Mouse (Mus musculus): ENCODE measurements around the gene Pram1. TPM values are rescaled to one million over a fixed set of nuclear protein-coding genes. Genes with fewer than 3 reads are reported as not detected.
A peak's percentile ranks its signal among the peaks of the same experiment; 100 is the strongest.
"Not testable (repeated sequence)": the region's sequence is repeated elsewhere in the genome, so short reads cannot be mapped to it uniquely, and the experiment has no call there.

The Pram1 gene
- total and polyA plus RNA-seq, 2 experiments from 2014 or later, result 0.08 TPM; not detected in 1

- Histone ChIP-seq H3K4me3 (ENCODE audit: low read depth, low read length) (no peak overlapping the region), H3K36me3 (replicated peaks; ENCODE audit: control insufficient read depth, insufficient read depth, low read length) (no peaks in the 10 kb centered on the region), H3K27ac (ENCODE audit: low read depth) (no peak overlapping the region), H3K9ac (replicated peaks; ENCODE audit: low read depth, low read length) (no peak overlapping the region), H3K4me1 (ENCODE audit: control insufficient read depth, insufficient read depth) (no peaks in the 10 kb centered on the region), H3K4me2 (ENCODE audit: low read depth, low read length) (no peak overlapping the region), H3K9me3 (replicated peaks; ENCODE audit: control insufficient read depth, low read length) (no peaks in the 10 kb centered on the region; the same call in 1 of the 2 replicates), H3K27me3 (ENCODE audit: control insufficient read depth, insufficient read depth, low read length) (no peaks in the 10 kb centered on the region)
- 76% methylated on average over 12 of the region's 12 CpGs for WGBS
- ATAC-seq (ENCODE audit: insufficient read depth, low read depth), result no peak
- DNase-seq (ENCODE audit: low spot score), result no peak
- TF ChIP-seq EP300 (IDR thresholded peaks at IDR 0.05; ENCODE audit: low read depth), result no peak
- TF ChIP-seq CTCF (IDR thresholded peaks at IDR 0.05; ENCODE audit: low read depth), result no peak
These were observed 35.9 kb upstream of the Pram1 start for GRCm38 (mm10) chr17:33601947-33602346.

GRCm38 (mm10) chr17:33607273-33607672 is 30.6 kb upstream of the Pram1 start:
- H3K4me2 ChIP-seq (ENCODE audit: low read depth, low read length), result no peak overlapping the region
- no peaks in the 10 kb centered on the region for H3K4me1 ChIP-seq (ENCODE audit: control insufficient read depth, insufficient read depth)
- ATAC-seq (ENCODE audit: insufficient read depth, low read depth) (no peak), DNase-seq (ENCODE audit: low spot score) (no peak)
- no peaks in the 10 kb centered on the region for H3K9me3 ChIP-seq (replicated peaks; ENCODE audit: control insufficient read depth, low read length)
- 42% methylated on average over 2 of the region's 2 CpGs for WGBS
- no peak overlapping the region for H3K4me3 ChIP-seq (ENCODE audit: low read depth, low read length)
- no peak overlapping the region for H3K27ac ChIP-seq (ENCODE audit: low read depth)
- no peaks in the 10 kb centered on the region for H3K36me3 ChIP-seq (replicated peaks; ENCODE audit: control insufficient read depth, insufficient read depth, low read length)
- TF ChIP-seq CTCF (IDR thresholded peaks at IDR 0.05; ENCODE audit: low read depth) (no peak), EP300 (IDR thresholded peaks at IDR 0.05; ENCODE audit: low read depth) (no peak)
- H3K27me3 ChIP-seq (ENCODE audit: control insufficient read depth, insufficient read depth, low read length), result no peaks in the 10 kb centered on the region
- H3K9ac ChIP-seq (replicated peaks; ENCODE audit: low read depth, low read length), result no peak overlapping the region

DNA sequence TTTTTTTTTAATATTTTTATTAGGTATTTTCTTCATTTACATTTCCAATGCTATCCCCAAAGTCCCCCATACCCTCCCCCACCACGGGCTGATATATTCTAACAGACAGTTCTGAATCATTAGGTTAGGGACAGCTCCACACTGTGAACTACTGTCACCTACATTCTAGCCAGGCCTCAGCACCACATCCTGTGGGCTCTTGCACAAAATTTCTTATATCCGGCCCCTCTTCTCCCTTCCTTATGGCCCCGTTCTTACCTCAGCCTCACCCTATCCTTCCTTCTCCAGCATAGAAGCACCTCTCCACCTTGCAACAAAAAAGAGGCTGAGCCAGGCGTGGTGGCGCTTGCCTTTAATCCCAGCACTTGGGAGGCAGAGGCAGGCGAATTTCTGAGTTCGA is 27.3 kb upstream of the Pram1 start:
- no peak overlapping the region for H3K9ac ChIP-seq (replicated peaks; ENCODE audit: low read depth, low read length)
- H3K36me3 ChIP-seq (replicated peaks; ENCODE audit: control insufficient read depth, insufficient read depth, low read length), result no peaks in the 10 kb centered on the region
- no peak overlapping the region for H3K4me3 ChIP-seq (ENCODE audit: low read depth, low read length)
- H3K4me2 ChIP-seq (ENCODE audit: low read depth, low read length), result no peak overlapping the region
- no peaks in the 10 kb centered on the region for H3K4me1 ChIP-seq (ENCODE audit: control insufficient read depth, insufficient read depth)
- TF ChIP-seq EP300 (IDR thresholded peaks at IDR 0.05; ENCODE audit: low read depth) (no peak), CTCF (IDR thresholded peaks at IDR 0.05; ENCODE audit: low read depth) (no peak)
- no peaks in the 10 kb centered on the region for H3K9me3 ChIP-seq (replicated peaks; ENCODE audit: control insufficient read depth, low read length)
- WGBS, result 76% methylated on average over 7 of the region's 7 CpGs
- no peak for ATAC-seq (ENCODE audit: insufficient read depth, low read depth)
- no peaks in the 10 kb centered on the region for H3K27me3 ChIP-seq (ENCODE audit: control insufficient read depth, insufficient read depth, low read length)
- H3K27ac ChIP-seq (ENCODE audit: low read depth), result no peak overlapping the region
- no peak for DNase-seq (ENCODE audit: low spot score)

GRCm38 (mm10) chr17:33613726-33614125 is 24.1 kb upstream of the Pram1 start:
- not testable (repeated sequence) for H3K27me3 ChIP-seq (ENCODE audit: control insufficient read depth, insufficient read depth, low read length); H3K27ac ChIP-seq (ENCODE audit: low read depth); H3K4me1 ChIP-seq (ENCODE audit: control insufficient read depth, insufficient read depth); H3K9ac ChIP-seq (replicated peaks; ENCODE audit: low read depth, low read length); ATAC-seq (ENCODE audit: insufficient read depth, low read depth); H3K4me3 ChIP-seq (ENCODE audit: low read depth, low read length); H3K4me2 ChIP-seq (ENCODE audit: low read depth, low read length); H3K9me3 ChIP-seq (replicated peaks; ENCODE audit: control insufficient read depth, low read length); DNase-seq (ENCODE audit: low spot score); H3K36me3 ChIP-seq (replicated peaks; ENCODE audit: control insufficient read depth, insufficient read depth, low read length)
- 79% methylated on average over 5 of the region's 5 CpGs for WGBS

DNA sequence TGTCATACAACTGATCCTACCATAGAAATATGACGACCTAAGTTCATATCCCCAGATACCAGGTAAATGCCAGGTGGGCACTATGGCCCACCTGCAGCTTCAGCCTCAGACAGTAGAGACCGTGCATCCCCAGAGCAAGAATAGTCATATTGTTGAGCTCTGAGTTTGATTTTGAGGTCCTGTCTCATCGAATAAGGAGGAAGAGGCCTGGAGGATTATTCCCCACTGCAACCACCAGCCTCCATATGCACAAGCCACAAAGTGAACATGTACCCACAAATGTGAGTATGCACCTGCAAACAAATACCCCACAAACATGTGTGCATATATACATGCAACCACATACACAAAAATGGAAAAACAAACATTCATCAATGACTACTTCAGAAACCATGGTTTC is 10.6 kb upstream of the Pram1 start:
- TF ChIP-seq EP300 (IDR thresholded peaks at IDR 0.05; ENCODE audit: low read depth) (no peak), CTCF (IDR thresholded peaks at IDR 0.05; ENCODE audit: low read depth) (no peak)
- Histone ChIP-seq H3K9me3 (replicated peaks; ENCODE audit: control insufficient read depth, low read length) (no peaks in the 10 kb centered on the region), H3K36me3 (replicated peaks; ENCODE audit: control insufficient read depth, insufficient read depth, low read length) (no peaks in the 10 kb centered on the region), H3K4me2 (ENCODE audit: low read depth, low read length) (no peak overlapping the region), H3K27ac (ENCODE audit: low read depth) (no peak overlapping the region), H3K27me3 (ENCODE audit: control insufficient read depth, insufficient read depth, low read length) (no peaks in the 10 kb centered on the region), H3K9ac (replicated peaks; ENCODE audit: low read depth, low read length) (no peak overlapping the region), H3K4me3 (ENCODE audit: low read depth, low read length) (no peak overlapping the region), H3K4me1 (ENCODE audit: control insufficient read depth, insufficient read depth) (peaks cover 15% of the 10 kb centered on the region; the same call in 1 of the 2 replicates)
- DNase-seq (ENCODE audit: low spot score) (peak; percentile 2), ATAC-seq (ENCODE audit: insufficient read depth, low read depth) (no peak)
- 88% methylated on average over 3 of the region's 3 CpGs for WGBS

Measured in heart, postnatal 0 days (tissue).